Mouse (Mus musculus): Measurements from ENCODE around the gene Bola1.
"Not testable (repeated sequence)": the region's sequence is repeated elsewhere in the genome, so short reads cannot be mapped to it uniquely, and the experiment has no call there.

DNA sequence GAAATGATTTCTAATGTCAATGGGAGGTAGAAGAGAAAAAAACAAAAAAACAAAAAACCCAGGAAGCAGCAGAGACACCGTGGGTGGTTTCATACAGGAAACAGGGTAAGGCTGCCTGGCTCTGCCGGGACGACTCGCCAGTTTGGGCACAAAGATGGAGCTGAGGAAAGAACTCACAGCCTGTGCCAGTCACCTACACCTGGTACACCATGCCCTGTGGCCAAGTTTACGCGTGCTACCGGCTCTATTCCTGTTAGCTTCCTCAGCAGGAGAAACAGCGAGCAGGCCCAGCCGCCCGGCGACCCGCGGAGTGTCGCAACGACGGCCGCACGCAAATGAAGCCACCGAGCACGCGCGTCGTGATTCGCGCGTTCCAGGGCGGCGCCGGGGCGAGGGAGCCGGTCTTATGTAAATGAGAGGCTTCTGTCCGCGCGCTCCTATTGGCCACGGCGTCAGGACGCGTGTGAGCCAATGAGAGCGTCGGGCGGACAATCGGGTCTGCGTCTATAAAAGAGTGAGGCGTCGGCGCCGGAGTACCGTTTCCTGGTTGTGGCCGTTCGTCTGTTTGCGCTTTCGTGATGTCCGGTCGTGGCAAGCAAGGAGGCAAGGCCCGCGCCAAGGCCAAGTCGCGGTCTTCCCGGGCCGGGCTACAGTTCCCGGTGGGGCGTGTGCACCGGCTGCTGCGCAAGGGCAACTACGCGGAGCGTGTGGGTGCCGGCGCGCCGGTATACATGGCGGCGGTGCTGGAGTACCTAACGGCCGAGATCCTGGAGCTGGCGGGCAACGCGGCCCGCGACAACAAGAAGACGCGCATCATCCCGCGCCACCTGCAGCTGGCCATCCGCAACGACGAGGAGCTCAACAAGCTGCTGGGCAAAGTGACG is 25.7 kb upstream of the Bola1 start, which contains the start of gene Hist2h2aa1:
- TF ChIP-seq CTCF (IDR thresholded peaks at IDR 0.05; ENCODE audit: low read depth); EP300 (optimal IDR thresholded peaks at IDR 0.05): not testable (repeated sequence)

All from stomach, postnatal 0 days (tissue).